ENCODE assay signal across 15 mouse cellular contexts in the genomic region with DNA sequence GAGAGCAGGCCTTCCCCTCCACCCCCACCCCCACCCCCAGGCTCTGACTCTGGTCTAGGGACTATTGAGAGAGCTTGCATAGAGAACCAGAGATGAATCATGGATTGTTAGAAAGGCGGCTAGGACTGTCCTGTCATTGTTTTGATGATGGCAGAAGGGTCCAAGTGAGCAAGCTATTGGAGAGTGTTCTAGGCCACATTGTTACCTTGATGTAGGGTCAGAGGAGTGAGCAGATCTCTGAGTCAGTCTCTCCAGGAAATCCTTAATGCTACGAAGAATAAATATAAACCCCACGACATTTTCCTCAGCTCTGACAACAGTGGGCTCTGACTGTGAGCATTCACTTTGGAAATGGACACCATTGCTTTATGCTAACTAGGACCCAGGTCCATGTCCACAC.
"Had no signal": no experiment of that assay in that cellular context is flagged by ENCODE, and none has a peak within 500 bp of the region (broad histone marks: within the 10 kb centered on the region; RNA-seq: fewer than 3 reads in every experiment).

No protein-coding gene starts in this region.

- H3K9ac ChIP-seq: neural tube, embryonic 15.5 days; stomach, embryonic 15.5 days had no signal

- H3K9me3 ChIP-seq: neural tube, embryonic 15.5 days; stomach, embryonic 15.5 days had no signal

- H3K36me3 ChIP-seq: neural tube, embryonic 15.5 days; stomach, embryonic 15.5 days had no signal

- H3K4me1 ChIP-seq: stomach, embryonic 15.5 days had no signal

- H3K27me3 ChIP-seq: stomach, embryonic 15.5 days had no signal

- H3K27ac ChIP-seq: neural tube, embryonic 15.5 days; stomach, embryonic 15.5 days; stomach, postnatal 0 days had no signal

- H3K4me3 ChIP-seq: neural tube, embryonic 15.5 days; stomach, embryonic 15.5 days had no signal

- DNase-seq: retina, postnatal 1 day; right cerebral cortex, adult 18-20 months; right cerebral cortex, postnatal 14 days; right cerebral cortex, postnatal 25 days; right cerebral cortex, postnatal 4 days; spleen, adult 18-20 months; thymus, adult 18-20 months; thymus, adult 2 months; thymus, postnatal 14 days; thymus, postnatal 25 days; thymus, postnatal 36 days; thymus, postnatal 4 days had no signal

- H3K4me2 ChIP-seq: neural tube, embryonic 15.5 days; stomach, embryonic 15.5 days had no signal
